Mouse (Mus musculus) cortical plate, adult 2 months (tissue): ENCODE results near the gene Ndufb7.

Source experiments
- CTCF ChIP-seq: fragments of 200-500 bp; IDR thresholded peaks from 2 replicates; pipeline ENCODE4 v1.5.1; 2011; ENCODE audit warnings: mild to moderate bottlenecking, control low read depth, low read length; ENCODE audit not compliant: insufficient read depth; ENCODE audit errors: extremely low read depth
- POLR2A ChIP-seq: fragments of 200-500 bp; IDR thresholded peaks from 2 replicates; pipeline ENCODE4 v1.6.1; 2011; ENCODE audit warnings: mild to moderate bottlenecking, low read length, control low read depth; ENCODE audit not compliant: insufficient read depth; ENCODE audit errors: extremely low read depth

GRCm38 (mm10) chr8:83599814-83600213, 33.3 kb downstream of the Ndufb7 start:
- TF ChIP-seq CTCF (no peak), POLR2A (no peak)
